Mouse (Mus musculus) heart, postnatal 0 days (tissue): Measurements from ENCODE around the gene Diexf. TPM values are rescaled to one million over a fixed set of nuclear protein-coding genes. Genes with fewer than 3 reads are reported as not detected.

Experiments used
- ATAC-seq: fragments of 200-750 bp; cut with Nextera tagmentation; 2 replicates; pipeline ENCODE4 v1.8.0; 2017; ENCODE audit warnings: low read depth, moderate number of reproducible peaks, moderate library complexity; ENCODE audit not compliant: insufficient read depth
- DNase-seq: peaks from one replicate; pipeline ENCODE4 v3.0.0-alpha.2; 2016; ENCODE audit warnings: low spot score
- H3K27ac ChIP-seq: fragments of 300-500 bp; sonication (generic); 2 replicates; pipeline ENCODE4 v1.5.1; 2014; ENCODE audit warnings: low read depth, mild to moderate bottlenecking
- H3K27me3 ChIP-seq: fragments of 300-500 bp; sonication (generic); 2 replicates; pipeline ENCODE4 v1.6.1; 2014; ENCODE audit warnings: low read length, mixed read lengths; ENCODE audit not compliant: control insufficient read depth, insufficient read depth
- H3K36me3 ChIP-seq: fragments of 300-500 bp; sonication (generic); replicated peaks from 2 replicates; pipeline ENCODE4 v1.6.1; 2014; ENCODE audit warnings: low read length, mixed read lengths; ENCODE audit not compliant: control insufficient read depth, insufficient read depth
- H3K4me1 ChIP-seq: fragments of 300-500 bp; sonication (generic); 2 replicates; pipeline ENCODE4 v1.6.1; 2014; ENCODE audit warnings: antibody characterized with exemption; ENCODE audit not compliant: control insufficient read depth, insufficient read depth
- H3K4me2 ChIP-seq: fragments of 300-500 bp; sonication (generic); 2 replicates; pipeline ENCODE4 v1.6.1; 2014; ENCODE audit warnings: low read depth, mild to moderate bottlenecking, low read length, moderate library complexity
- H3K4me3 ChIP-seq: fragments of 300-500 bp; sonication (generic); 2 replicates; pipeline ENCODE4 v1.5.1; 2014; ENCODE audit warnings: low read depth, low read length
- H3K9ac ChIP-seq: fragments of 300-500 bp; sonication (generic); replicated peaks from 2 replicates; pipeline ENCODE4 v1.6.1; 2014; ENCODE audit warnings: low read depth, low read length, mixed read lengths
- H3K9me3 ChIP-seq: fragments of 300-500 bp; sonication (generic); replicated peaks from 2 replicates; pipeline ENCODE4 v1.6.1; 2016; ENCODE audit warnings: low read length; ENCODE audit not compliant: control insufficient read depth
- CTCF ChIP-seq: IDR thresholded peaks from 2 replicates; pipeline ENCODE4 v1.5.1; 2016; ENCODE audit warnings: antibody characterized with exemption, control low read depth, low read depth
- EP300 ChIP-seq: IDR thresholded peaks from 2 replicates; pipeline ENCODE4 v1.6.1; 2016; ENCODE audit warnings: antibody characterized with exemption, low read depth
- WGBS: fragments of 180-500 bp; shearing (Covaris S2); extraction: QIAGEN DNeasy Blood & Tissue Kit; methylation state at CpG from one replicate; pipeline ENCODE4 v1.1.7; 2014; 5-methylcytosine and 5-hydroxymethylcytosine counted together
- polyA plus RNA-seq: library from polyadenylated mRNA; unstranded; fragments of >200 nt; fragmentation: Nextera tagmentation; extraction: Ambion mirVana; gene quantifications from 2 replicates; pipeline ENCODE4 v1.2.1, GENCODE M21; 2015
- total RNA-seq: library from RNA; depleted of rRNA; stranded (reverse); fragments of >200 nt; gene quantifications from 2 replicates; pipeline ENCODE4 v1.2.3, GENCODE M21; 2014; ENCODE audit warnings: low replicate concordance

The Diexf gene
- total and polyA plus RNA-seq, 2 experiments from 2014 or later, result 2.8 to 6.3 TPM

DNA sequence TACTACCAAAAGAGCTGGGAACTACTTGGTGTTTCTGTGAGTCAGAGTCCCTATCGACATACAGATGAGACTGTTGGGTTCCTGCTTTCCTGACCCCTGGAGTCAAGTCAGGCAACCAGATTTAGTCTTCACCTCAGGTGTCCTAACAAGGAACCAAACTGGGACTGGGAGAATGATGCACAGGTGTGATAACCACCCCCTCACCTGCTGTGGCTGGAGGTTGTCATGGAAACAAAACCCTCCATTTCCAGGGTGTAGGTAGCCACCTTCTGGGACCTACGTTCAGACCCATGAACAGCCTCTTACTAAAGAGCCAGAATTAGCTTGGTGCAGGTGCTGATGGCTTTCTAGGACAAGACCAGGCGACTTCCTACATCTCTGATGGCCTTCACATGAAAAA lies 27.1 kb downstream of the Diexf start:
- 69% methylated on average over 3 of the region's 3 CpGs for WGBS
- TF ChIP-seq CTCF, result no peak
- TF ChIP-seq EP300, result no peak
- ATAC-seq, result no peak

DNA sequence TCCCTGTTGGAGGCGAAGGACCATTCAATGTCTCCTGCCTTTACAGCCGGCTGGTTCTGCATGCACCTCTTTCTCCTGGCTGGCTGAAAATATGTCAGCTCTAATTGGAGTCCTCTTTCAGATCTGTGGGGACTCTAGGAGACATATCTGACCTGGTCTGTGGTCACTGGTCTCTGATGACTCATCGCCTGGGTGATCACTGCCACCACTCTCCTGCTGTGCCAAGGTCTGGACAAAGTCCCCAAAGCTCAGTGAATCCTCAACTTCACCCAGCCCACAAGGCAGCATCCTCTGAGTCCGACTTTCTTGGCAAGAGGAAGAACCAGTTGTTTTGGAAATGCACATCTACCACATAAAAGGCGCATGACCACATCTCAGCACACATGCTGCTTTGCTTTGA lies 27.5 kb downstream of the Diexf start:
- no peak for TF ChIP-seq CTCF
- no peak for TF ChIP-seq EP300
- H3K4me2 ChIP-seq, result no peak overlapping the region
- DNase-seq (no peak), ATAC-seq (no peak)
- no peak overlapping the region for H3K9ac ChIP-seq
- no peaks in the 10 kb centered on the region for H3K4me1 ChIP-seq
- H3K27ac ChIP-seq, result no peak overlapping the region
- WGBS, result 82% methylated on average over 5 of the region's 5 CpGs
- no peak overlapping the region for H3K4me3 ChIP-seq
- H3K27me3 ChIP-seq, result no peaks in the 10 kb centered on the region
- H3K36me3 ChIP-seq, result peaks cover 39% of the 10 kb centered on the region
- H3K9me3 ChIP-seq, result no peaks in the 10 kb centered on the region

More for the DNA sequence above, 27.1 kb downstream of the Diexf start:
- H3K9me3 ChIP-seq, result no peaks in the 10 kb centered on the region
- no peak overlapping the region for H3K4me3 ChIP-seq
- no peak overlapping the region for H3K4me2 ChIP-seq
- H3K27me3 ChIP-seq, result no peaks in the 10 kb centered on the region
- no peak overlapping the region for H3K27ac ChIP-seq
- H3K4me1 ChIP-seq, result no peaks in the 10 kb centered on the region
- no peak for DNase-seq
- H3K36me3 ChIP-seq, result peaks cover 44% of the 10 kb centered on the region
- H3K9ac ChIP-seq, result no peak overlapping the region

DNA sequence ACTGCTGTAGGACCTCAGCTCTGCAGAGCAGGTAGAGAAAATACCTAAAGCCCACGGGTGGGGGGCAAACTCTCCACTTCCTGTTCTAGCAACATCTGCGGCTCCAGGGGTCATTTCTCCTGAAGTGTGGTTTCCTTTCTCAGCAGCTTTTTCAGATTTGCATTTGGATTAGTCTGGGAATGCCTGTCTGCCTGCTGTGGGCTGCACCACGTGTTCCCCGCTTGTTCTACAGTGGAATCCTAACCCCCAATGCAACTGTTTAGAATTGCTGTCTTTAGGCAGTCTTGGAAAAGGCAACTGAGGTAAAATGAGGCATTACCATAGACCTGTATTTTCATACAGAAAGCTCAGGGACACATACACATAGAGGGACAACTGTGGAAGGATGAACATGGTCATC lies 28.0 kb downstream of the Diexf start:
- no peak overlapping the region for H3K27ac ChIP-seq
- ATAC-seq (no peak), DNase-seq (no peak)
- no peak overlapping the region for H3K4me3 ChIP-seq
- no peak overlapping the region for H3K4me2 ChIP-seq
- H3K9me3 ChIP-seq, result no peaks in the 10 kb centered on the region
- no peaks in the 10 kb centered on the region for H3K4me1 ChIP-seq
- 41% methylated on average over 4 of the region's 4 CpGs for WGBS
- TF ChIP-seq CTCF (no peak), EP300 (no peak)
- no peak overlapping the region for H3K9ac ChIP-seq
- H3K36me3 ChIP-seq, result peaks cover 34% of the 10 kb centered on the region
- H3K27me3 ChIP-seq, result no peaks in the 10 kb centered on the region

DNA sequence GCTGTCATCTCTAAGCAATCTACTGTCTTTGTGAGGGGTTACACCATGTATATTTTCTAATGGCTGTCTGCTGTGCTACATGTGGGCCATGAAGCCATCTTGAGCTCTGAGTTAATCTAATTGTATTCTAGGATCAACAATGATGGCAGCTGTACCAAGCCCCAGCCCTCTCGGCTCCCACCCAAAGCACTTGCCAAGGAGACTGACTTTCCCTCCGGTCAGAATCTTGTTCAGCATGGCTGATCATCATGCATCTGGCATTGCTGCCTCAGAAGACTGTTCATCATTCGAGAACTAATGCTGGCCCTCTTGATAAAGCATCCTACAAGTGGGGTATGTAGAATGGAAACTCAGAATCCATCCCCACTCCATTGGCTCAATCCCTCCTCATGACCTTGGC lies 31.1 kb downstream of the Diexf start:
- no peak for DNase-seq
- H3K9me3 ChIP-seq, result no peaks in the 10 kb centered on the region

DNA sequence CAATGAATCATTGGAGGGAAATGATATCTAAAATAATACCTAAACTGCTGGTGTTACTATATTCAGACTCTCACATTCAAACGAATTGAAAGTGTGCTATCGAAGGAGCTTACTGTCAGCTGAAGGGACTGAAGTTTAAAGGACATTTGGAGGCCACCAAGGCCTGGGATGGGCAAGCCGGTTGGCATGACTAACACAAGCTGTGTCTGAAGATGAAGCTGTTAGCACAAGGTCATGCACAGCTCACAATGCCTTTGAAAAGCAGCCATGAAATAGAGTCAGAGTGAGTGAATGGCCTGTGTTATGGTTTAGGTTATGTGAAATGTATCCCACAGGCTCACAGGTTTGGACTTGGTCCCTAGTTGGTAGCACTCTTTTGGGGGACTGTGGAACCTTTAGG lies 36.5 kb downstream of the Diexf start:
- Histone ChIP-seq H3K4me2 (no peak overlapping the region), H3K4me3 (no peak overlapping the region), H3K9ac (no peak overlapping the region), H3K9me3 (no peaks in the 10 kb centered on the region), H3K36me3 (no peaks in the 10 kb centered on the region), H3K27me3 (no peaks in the 10 kb centered on the region), H3K27ac (no peak overlapping the region), H3K4me1 (no peaks in the 10 kb centered on the region)
- 43% methylated on average over 3 of the region's 3 CpGs for whole genome bisulfite sequencing
- no peak for TF ChIP-seq CTCF
- TF ChIP-seq EP300, result no peak
- ATAC-seq (no peak), DNase-seq (no peak)

More for the DNA sequence above, 31.1 kb downstream of the Diexf start:
- TF ChIP-seq EP300, result no peak
- no peak for TF ChIP-seq CTCF
- WGBS, result 83% methylated on average over 3 of the region's 3 CpGs
- no peaks in the 10 kb centered on the region for H3K27me3 ChIP-seq
- H3K4me2 ChIP-seq, result no peak overlapping the region
- no peak overlapping the region for H3K4me3 ChIP-seq
- H3K36me3 ChIP-seq, result peaks cover 5% of the 10 kb centered on the region; the same call in 1 of the 2 replicates
- no peak for ATAC-seq
- no peak overlapping the region for H3K9ac ChIP-seq
- H3K27ac ChIP-seq, result no peak overlapping the region
- no peaks in the 10 kb centered on the region for H3K4me1 ChIP-seq

DNA sequence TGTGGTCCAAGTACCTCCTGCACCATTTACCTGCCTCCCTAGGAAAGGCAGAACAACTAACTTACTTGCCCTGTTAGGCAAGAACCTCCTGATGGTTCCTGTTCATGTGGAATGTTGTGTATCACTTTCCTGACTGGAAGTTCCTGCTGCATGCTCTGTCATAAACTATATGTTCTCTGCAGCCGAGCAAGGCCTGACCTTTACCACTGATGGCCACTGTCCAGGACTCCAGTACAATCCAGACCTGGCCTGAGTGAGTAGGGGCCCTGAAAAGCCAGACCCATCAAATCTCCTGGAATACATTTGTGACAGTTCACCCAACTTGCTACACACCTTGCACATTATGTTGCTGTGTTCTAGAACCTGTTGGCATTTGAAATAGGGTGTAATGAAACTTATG lies 37.3 kb downstream of the Diexf start:
- H3K9me3 ChIP-seq, result no peaks in the 10 kb centered on the region
- H3K4me1 ChIP-seq, result no peaks in the 10 kb centered on the region
- no peak overlapping the region for H3K27ac ChIP-seq
- no peaks in the 10 kb centered on the region for H3K36me3 ChIP-seq
- TF ChIP-seq CTCF (no peak), EP300 (no peak)
- H3K9ac ChIP-seq, result no peak overlapping the region
- DNase-seq (no peak), ATAC-seq (no peak)
- 47% methylated on average over 1 of the region's 1 CpGs for WGBS
- H3K4me3 ChIP-seq, result no peak overlapping the region
- no peaks in the 10 kb centered on the region for H3K27me3 ChIP-seq
- H3K4me2 ChIP-seq, result no peak overlapping the region
